Mouse (Mus musculus): ENCODE data around the gene Sfxn1. TPM values are rescaled to one million over a fixed set of nuclear protein-coding genes. Genes with fewer than 3 reads are reported as not detected.

Sfxn1 gene
- total RNA-seq, 4 experiments from 2014 or later, result 6.5 to 9.9 (median 8.4) TPM

GRCm38 (mm10) chr13:54137756-54138410, 66.2 kb downstream of the Sfxn1 start:
- no peak for DNase-seq (ENCODE audit: low spot score)

- DNase-seq (ENCODE audit: low spot score), result no peak
These were observed 72.1 kb downstream of the Sfxn1 start for GRCm38 (mm10) chr13:54143788-54144187.

GRCm38 (mm10) chr13:54144624-54145023, 73.0 kb downstream of the Sfxn1 start:
- DNase-seq (ENCODE audit: low spot score), result no peak

DNA sequence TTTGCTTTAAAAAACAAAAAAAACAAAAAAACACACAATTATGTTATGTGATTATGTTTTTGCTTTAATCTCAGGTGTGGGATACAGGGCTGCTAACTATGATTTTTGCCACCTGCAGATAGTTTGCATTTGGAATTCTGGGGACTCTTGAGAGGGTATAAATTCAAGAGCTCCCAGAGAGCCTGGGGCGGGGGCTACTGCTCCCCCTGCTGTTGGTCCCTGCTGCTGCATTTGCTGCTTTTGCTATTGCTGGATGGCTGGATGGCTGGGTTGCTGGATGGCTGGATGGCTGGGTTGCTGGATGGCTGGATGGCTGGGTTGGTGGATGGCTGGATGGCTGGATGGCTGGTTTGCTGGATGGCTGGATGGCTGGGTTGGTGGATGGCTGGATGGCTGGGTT, 75.7 kb downstream of the Sfxn1 start:
- DNase-seq (ENCODE audit: low spot score), result no peak

- DNase-seq (ENCODE audit: low spot score), result no peak
These were observed 80.8 kb downstream of the Sfxn1 start for GRCm38 (mm10) chr13:54152421-54152820.

DNA sequence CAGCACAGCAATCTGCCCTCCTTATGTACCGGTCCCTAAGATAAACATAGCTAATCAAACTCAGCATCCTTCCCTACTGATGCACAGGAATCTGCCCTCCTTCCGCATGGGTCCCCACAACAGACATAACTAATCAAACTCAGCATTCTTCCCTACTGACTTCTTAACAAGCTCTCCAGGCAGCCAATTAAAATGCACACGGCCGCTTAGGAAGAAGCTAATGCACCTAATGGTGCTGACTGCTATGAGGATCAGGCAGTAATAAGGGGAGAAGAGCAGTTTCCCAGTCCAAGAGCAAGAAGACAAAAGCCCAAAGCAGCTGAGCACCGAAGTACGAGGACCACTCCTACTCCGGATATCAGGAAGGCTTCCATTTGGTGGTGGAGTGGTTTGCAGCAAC, 81.2 kb downstream of the Sfxn1 start:
- no peak for DNase-seq (ENCODE audit: low spot score)

DNA sequence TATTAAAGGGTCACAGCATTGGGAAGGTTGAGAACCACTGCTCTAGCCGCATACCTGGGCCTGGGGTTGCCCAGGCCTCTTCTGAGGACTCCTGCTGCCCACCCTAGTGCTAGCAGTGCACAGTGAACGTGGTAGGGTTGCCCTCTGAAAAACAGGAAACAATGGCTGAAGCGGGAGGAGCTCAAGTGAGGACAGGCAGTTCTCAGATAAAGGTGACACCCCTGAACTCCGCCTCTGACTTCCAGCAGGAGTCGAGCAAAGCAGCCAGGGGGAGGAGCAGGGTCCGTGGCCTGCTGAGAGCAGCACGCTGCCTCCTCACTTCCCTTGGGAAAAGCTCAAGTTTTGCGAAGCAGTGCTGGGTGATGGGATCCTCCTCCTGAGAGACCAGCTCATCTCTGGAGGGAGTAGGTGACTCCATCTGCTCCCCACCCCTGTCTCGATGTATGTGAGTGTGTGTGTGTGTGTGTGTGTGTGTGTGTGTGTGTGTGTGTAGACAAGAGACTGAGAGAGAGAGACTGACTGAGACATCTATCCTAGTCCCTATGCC, 82.1 kb downstream of the Sfxn1 start:
- no peak for DNase-seq (ENCODE audit: low spot score)

DNA sequence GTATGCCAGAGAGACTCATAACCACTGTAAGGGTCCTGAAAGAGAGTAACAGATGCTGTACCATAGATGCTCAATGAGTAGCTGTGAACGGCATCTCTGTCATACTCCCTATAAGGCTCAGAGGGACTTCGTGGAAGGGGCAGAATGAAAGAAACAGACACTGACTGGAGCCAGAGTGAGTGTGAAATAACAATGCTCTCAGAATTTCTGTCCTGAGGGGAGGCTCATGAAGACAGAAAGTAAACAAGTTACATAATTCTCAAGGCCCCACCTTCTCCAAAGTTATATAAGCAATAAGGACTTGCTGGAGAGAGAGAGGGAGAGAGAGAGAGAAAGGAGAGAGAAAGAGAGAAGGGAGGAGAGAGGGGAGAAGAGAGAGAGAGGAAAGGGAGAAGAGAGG, 84.2 kb downstream of the Sfxn1 start:
- no peak for DNase-seq (ENCODE audit: low spot score)

Other genes starting within 250 kb of the Sfxn1 start
- under 1 TPM; 0.17 to 0.53 (median 0.25) TPM for gene Drd1, start 16.2 kb upstream of the Sfxn1 start, total RNA-seq (2022)
- gene Hrh2, start 120.3 kb downstream of the Sfxn1 start, total RNA-seq (2022), result under 1 TPM; 0.60 to 0.75 (median 0.64) TPM